Mouse (Mus musculus): Measurements from ENCODE around the gene Tex261. TPM values are rescaled to one million over a fixed set of nuclear protein-coding genes. Genes with fewer than 3 reads are reported as not detected.
A peak's percentile ranks its signal among the peaks of the same experiment; 100 is the strongest.

Tex261 gene
- polyA plus RNA-seq (2012; fragmentation: generic; extraction: Trizol): 82.0 TPM
- long read RNA-seq, experiment 1, transcript Tex261-201 (6 exons, 2,984 nt): major isoform, 83 of 106 reads
- long read RNA-seq, experiment 1, partial matches to known transcripts: 2 of 106 reads
- long read RNA-seq, experiment 1, other reads (novel, unspliced or antisense): 19 of 106 reads
- long read RNA-seq, experiment 2, transcript Tex261-201 (6 exons, 2,984 nt): major isoform, 188 of 236 reads
- long read RNA-seq, experiment 2, partial matches to known transcripts: 17 of 236 reads
- long read RNA-seq, experiment 2, other reads (novel, unspliced or antisense): 30 of 236 reads

DNA sequence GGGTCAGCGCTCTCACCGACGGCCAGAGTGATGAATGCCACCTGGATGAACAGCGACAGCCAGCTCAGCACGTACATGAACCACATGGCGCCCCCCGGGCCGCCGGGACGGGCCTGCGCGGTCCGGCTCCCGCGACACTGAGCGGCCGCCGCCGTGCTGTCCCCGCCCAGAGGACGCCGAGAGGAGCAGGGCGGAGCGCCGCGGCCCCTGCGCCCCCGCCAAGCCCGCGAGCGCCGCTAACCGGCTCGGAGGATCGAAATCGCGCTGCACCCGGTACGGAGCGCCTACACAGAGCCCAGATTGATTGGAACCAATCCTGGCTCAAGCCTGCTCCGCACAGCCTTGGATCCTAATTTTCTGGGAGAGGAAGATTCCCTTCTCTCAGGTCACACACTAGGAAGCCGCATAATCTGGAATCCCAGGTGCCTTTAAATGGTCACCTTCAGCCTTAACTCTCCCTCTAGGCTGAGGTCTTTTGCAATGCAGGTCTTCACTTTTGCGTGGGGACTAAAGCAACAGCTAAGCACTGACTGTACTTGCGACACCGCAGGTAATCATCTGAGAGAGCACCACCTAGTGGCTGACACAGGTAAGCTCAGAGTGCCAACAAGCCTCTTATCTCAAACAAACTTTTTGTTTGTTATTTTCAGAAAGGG lies at the start of gene Tex261:
Gene Tex261 (minus strand): TSS at position 176 of the 656 bp plus-strand sequence.
- peaks cover 13% of the 10 kb centered on the region for H3K36me3 ChIP-seq (ENCODE audit: control insufficient read depth, insufficient read depth)
- H3K27me3 ChIP-seq (ENCODE audit: control insufficient read depth, insufficient read depth, insufficient read length): no peaks in the 10 kb centered on the region
- peaks cover 29% of the 10 kb centered on the region for H3K79me2 ChIP-seq (ENCODE audit: control insufficient read depth, insufficient read depth)
- H3K4me3 ChIP-seq (ENCODE audit: insufficient read depth, poor library complexity, severe bottlenecking): peak within 1 kb of the TSS; percentile 96
- peaks cover 11% of the 10 kb centered on the region for H3K79me3 ChIP-seq (ENCODE audit: low read depth)
- TF ChIP-seq MYOD1 (IDR thresholded peaks at IDR 0.05; ENCODE audit: control insufficient read depth, insufficient read length, low read depth) (no peak), CTCF (IDR thresholded peaks at IDR 0.05; ENCODE audit: control insufficient read depth, insufficient read depth, insufficient read length) (peak; percentile 93), MAX (IDR thresholded peaks at IDR 0.05) (peak; percentile 28), CEBPB (IDR thresholded peaks at IDR 0.05; ENCODE audit: low read depth) (peak; percentile 80), MYOG (IDR thresholded peaks at IDR 0.05; ENCODE audit: control insufficient read depth, extremely low read depth, insufficient read length) (no peak)
- H3ac ChIP-seq (ENCODE audit: control insufficient read depth, insufficient read length, low read depth): peak within 1 kb of the TSS; percentile 95

DNA sequence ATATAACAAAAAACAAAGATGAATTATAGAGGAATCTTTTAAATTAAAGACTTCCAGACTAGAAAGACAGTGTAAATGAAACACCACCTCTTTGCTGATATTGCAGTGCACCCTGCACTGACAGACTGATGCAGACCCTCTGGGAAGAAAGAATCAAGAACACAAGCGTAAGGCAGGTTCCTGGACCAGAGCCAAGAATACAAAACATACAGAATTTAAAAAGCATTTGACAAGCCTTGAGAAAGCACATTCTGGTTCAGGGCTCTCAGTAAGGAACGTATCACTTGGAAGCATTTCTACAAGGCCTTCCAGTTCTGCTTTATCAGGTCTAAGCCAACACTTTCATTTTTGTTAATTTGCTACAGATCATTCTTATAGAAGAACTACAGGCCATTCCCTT lies 46.2 kb upstream of the Tex261 start:
- Histone ChIP-seq H3ac (ENCODE audit: control insufficient read depth, insufficient read length, low read depth) (no peak overlapping the region), H3K4me3 (ENCODE audit: insufficient read depth, poor library complexity, severe bottlenecking) (no peak overlapping the region), H3K79me2 (ENCODE audit: control insufficient read depth, insufficient read depth) (peaks cover 22% of the 10 kb centered on the region), H3K79me3 (ENCODE audit: low read depth) (peaks cover 2% of the 10 kb centered on the region), H3K36me3 (ENCODE audit: control insufficient read depth, insufficient read depth) (no peaks in the 10 kb centered on the region), H3K27me3 (ENCODE audit: control insufficient read depth, insufficient read depth, insufficient read length) (no peaks in the 10 kb centered on the region)
- TF ChIP-seq MYOG (IDR thresholded peaks at IDR 0.05; ENCODE audit: control insufficient read depth, extremely low read depth, insufficient read length): no peak
- TF ChIP-seq USF1 (IDR thresholded peaks at IDR 0.05; ENCODE audit: low read depth): no peak
- TF ChIP-seq CEBPB (IDR thresholded peaks at IDR 0.05; ENCODE audit: low read depth): no peak
- TF ChIP-seq FOSL1 (IDR thresholded peaks at IDR 0.05; ENCODE audit: insufficient read depth, low read length, poor library complexity, severe bottlenecking): no peak
- no peak for TF ChIP-seq CTCF (IDR thresholded peaks at IDR 0.05; ENCODE audit: control insufficient read depth, insufficient read depth, insufficient read length)
- no peak for TF ChIP-seq MYOD1 (IDR thresholded peaks at IDR 0.05; ENCODE audit: control insufficient read depth, insufficient read length, low read depth)
- no peak for TF ChIP-seq MAX (IDR thresholded peaks at IDR 0.05)

DNA sequence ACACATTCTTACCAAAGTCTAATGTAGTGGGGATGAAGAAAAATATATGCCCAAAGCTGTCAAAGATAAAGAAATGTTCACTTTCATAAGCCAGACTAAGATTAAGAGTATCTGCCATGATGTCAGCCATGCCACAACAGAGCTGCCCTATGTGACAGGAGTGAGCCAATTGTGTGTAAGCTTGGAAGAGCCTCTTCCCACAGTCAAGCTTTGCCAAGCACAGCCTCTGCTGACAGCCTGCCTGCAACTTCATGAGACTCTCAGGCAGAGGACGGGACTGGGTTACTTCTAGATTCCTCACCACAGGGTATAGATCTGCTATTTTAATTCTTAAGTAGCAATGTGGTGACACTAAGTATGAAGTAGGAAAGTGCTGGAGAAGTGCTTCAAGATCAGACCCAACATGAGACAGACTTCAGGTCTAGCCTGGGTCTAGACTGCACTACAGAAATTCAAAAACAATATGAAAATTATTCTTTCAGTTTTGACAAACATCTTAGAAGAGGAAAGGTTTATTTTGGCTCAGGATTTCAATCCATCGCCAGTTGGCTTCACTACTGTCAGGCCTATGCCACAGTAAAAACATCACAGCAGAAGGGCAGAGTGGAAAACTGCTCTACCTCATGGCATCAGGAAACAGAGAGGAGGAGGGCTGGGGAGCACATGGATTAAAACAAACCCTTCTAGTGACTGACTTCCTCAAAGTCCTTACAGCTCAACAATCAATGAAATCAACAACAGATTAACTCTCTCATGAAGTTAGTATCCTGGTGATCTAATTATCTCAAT lies 45.3 kb upstream of the Tex261 start:
- TF ChIP-seq USF1 (IDR thresholded peaks at IDR 0.05; ENCODE audit: low read depth) (no peak), CEBPB (IDR thresholded peaks at IDR 0.05; ENCODE audit: low read depth) (no peak), MYOD1 (IDR thresholded peaks at IDR 0.05; ENCODE audit: control insufficient read depth, insufficient read length, low read depth) (no peak)

DNA sequence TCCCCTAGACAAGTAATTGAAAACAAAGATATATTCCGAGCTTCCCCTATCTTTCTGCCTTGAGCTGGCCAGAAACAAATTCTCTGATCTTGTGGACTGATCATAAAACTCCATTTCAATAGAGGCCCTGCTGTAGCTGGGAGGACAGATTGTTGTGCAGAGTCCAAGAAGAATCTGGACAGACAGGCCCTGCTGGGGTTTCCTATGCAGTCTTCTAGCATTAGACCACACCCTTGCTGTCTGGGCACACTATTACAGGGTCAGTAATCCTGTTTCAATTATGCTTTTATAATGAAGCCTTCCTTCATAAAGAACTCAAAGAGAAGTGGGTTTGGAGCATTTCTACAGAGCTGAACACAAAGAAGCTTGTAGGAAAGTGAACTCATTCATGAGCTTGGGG lies 43.4 kb upstream of the Tex261 start:
- H3K4me3 ChIP-seq (ENCODE audit: insufficient read depth, poor library complexity, severe bottlenecking): no peak overlapping the region
- H3K79me3 ChIP-seq (ENCODE audit: low read depth): no peaks in the 10 kb centered on the region
- no peaks in the 10 kb centered on the region for H3K27me3 ChIP-seq (ENCODE audit: control insufficient read depth, insufficient read depth, insufficient read length)
- peaks cover 22% of the 10 kb centered on the region for H3K79me2 ChIP-seq (ENCODE audit: control insufficient read depth, insufficient read depth)
- H3ac ChIP-seq (ENCODE audit: control insufficient read depth, insufficient read length, low read depth): no peak overlapping the region
- H3K36me3 ChIP-seq (ENCODE audit: control insufficient read depth, insufficient read depth): peaks cover 4% of the 10 kb centered on the region
- TF ChIP-seq CTCF (IDR thresholded peaks at IDR 0.05; ENCODE audit: control insufficient read depth, insufficient read depth, insufficient read length) (no peak), CEBPB (IDR thresholded peaks at IDR 0.05; ENCODE audit: low read depth) (no peak), MAX (IDR thresholded peaks at IDR 0.05) (no peak), MYOG (IDR thresholded peaks at IDR 0.05; ENCODE audit: control insufficient read depth, extremely low read depth, insufficient read length) (no peak), MYOD1 (IDR thresholded peaks at IDR 0.05; ENCODE audit: control insufficient read depth, insufficient read length, low read depth) (no peak), USF1 (IDR thresholded peaks at IDR 0.05; ENCODE audit: low read depth) (no peak), FOSL1 (IDR thresholded peaks at IDR 0.05; ENCODE audit: insufficient read depth, low read length, poor library complexity, severe bottlenecking) (no peak)

More for the DNA sequence above, 45.3 kb upstream of the Tex261 start:
- Histone ChIP-seq H3K36me3 (ENCODE audit: control insufficient read depth, insufficient read depth) (no peaks in the 10 kb centered on the region), H3K79me3 (ENCODE audit: low read depth) (no peaks in the 10 kb centered on the region), H3K4me3 (ENCODE audit: insufficient read depth, poor library complexity, severe bottlenecking) (no peak overlapping the region), H3ac (ENCODE audit: control insufficient read depth, insufficient read length, low read depth) (no peak overlapping the region), H3K27me3 (ENCODE audit: control insufficient read depth, insufficient read depth, insufficient read length) (no peaks in the 10 kb centered on the region), H3K79me2 (ENCODE audit: control insufficient read depth, insufficient read depth) (peaks cover 22% of the 10 kb centered on the region)

DNA sequence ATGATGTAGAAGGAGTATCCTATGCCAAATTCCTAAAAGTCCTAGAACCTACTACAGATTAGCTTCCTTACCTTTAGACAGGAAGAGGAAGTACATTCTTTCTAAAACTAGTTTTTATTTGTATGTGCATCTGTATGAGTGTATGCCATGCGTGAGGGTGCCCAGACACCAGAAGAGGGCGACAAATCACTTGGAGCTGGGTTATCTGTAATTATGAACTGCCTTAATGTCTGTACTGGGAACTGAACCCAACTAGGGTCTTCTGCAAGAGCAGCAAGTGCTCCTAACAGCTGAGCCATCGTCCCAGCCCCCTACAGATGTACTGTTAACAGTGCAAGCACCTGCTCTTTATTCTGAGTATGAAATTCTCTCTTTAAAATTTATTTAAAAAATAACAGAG lies 40.2 kb upstream of the Tex261 start:
- TF ChIP-seq CTCF (IDR thresholded peaks at IDR 0.05; ENCODE audit: control insufficient read depth, insufficient read depth, insufficient read length) (no peak), MYOD1 (IDR thresholded peaks at IDR 0.05; ENCODE audit: control insufficient read depth, insufficient read length, low read depth) (no peak), USF1 (IDR thresholded peaks at IDR 0.05; ENCODE audit: low read depth) (no peak), CEBPB (IDR thresholded peaks at IDR 0.05; ENCODE audit: low read depth) (no peak), FOSL1 (IDR thresholded peaks at IDR 0.05; ENCODE audit: insufficient read depth, low read length, poor library complexity, severe bottlenecking) (no peak), MAX (IDR thresholded peaks at IDR 0.05) (no peak), MYOG (IDR thresholded peaks at IDR 0.05; ENCODE audit: control insufficient read depth, extremely low read depth, insufficient read length) (no peak)
- no peaks in the 10 kb centered on the region for H3K79me3 ChIP-seq (ENCODE audit: low read depth)
- H3K27me3 ChIP-seq (ENCODE audit: control insufficient read depth, insufficient read depth, insufficient read length): no peaks in the 10 kb centered on the region
- H3ac ChIP-seq (ENCODE audit: control insufficient read depth, insufficient read length, low read depth): no peak overlapping the region
- H3K4me3 ChIP-seq (ENCODE audit: insufficient read depth, poor library complexity, severe bottlenecking): no peak overlapping the region
- peaks cover 20% of the 10 kb centered on the region for H3K36me3 ChIP-seq (ENCODE audit: control insufficient read depth, insufficient read depth)
- no peaks in the 10 kb centered on the region for H3K79me2 ChIP-seq (ENCODE audit: control insufficient read depth, insufficient read depth)

Data from C2C12 (cell line).